Mouse (Mus musculus): ENCODE results near the gene Ifna14. TPM values are rescaled to one million over a fixed set of nuclear protein-coding genes. Genes with fewer than 3 reads are reported as not detected.
A peak's percentile ranks its signal among the peaks of the same experiment; 100 is the strongest.
"Not testable (repeated sequence)": the region's sequence is repeated elsewhere in the genome, so short reads cannot be mapped to it uniquely, and the experiment has no call there.

Gene Ifna14
- polyA plus RNA-seq (2016; fragmentation: Nextera tagmentation; extraction: Ambion mirVana) = not detected in 2 replicates

DNA sequence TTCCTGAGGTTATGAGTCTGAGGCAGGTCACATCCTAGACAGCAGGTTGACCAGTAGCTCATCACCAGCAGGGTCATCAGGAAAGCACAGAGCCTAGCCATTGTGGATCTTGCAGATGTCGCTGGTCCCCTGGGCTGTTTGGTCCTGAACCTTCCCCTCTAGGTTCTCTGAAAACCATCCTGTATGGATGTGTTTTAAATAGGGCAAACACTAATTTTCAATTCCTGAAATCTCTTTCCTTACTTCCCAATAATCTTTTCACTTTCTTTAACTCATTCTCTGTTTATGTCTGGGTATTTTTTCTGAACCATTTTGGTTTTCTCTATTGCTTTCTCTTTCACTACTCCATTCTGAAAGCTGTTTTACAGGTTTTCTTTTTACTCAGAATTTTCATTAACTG is at the start of gene Ifna14:
Gene Ifna14 (minus strand): TSS at position 101 of the 400 bp plus-strand sequence.
- Histone ChIP-seq H3K27ac (no peak within 1 kb of the TSS), H3K4me1 (no peaks in the 10 kb centered on the region), H3K9me3 (no peaks in the 10 kb centered on the region), H3K4me3 (no peak within 1 kb of the TSS), H3K36me3 (replicated peaks) (no peaks in the 10 kb centered on the region), H3K27me3 (ENCODE audit: poor library complexity, severe bottlenecking) (no peaks in the 10 kb centered on the region)
- 84% methylated on average over 1 of the region's 1 CpGs for WGBS
- no peak for DNase-seq (ENCODE audit: extremely low spot score, low spot score)

DNA sequence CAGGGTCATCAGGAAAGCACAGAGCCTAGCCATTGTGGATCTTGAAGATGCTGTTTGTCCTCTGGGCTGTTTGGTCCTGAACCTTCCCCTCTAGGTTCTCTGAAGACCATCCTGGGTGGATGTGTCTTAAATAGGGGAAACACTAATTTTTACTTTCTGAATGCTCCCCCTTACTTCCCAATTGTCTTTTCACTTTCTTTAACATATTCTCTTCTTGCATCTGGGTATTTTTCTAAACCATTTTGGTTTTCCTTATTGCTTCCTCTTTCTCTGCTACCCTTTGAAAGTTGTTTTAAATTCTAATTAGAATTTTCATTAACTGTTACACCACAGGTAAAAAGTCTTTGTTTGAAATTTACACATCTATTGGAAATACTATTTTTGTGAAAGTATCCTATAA is 31.7 kb upstream of the Ifna14 start, which contains the start of gene Ifna12:
Gene Ifna12 (minus strand): TSS at position 101 of the 400 bp plus-strand sequence.
- H3K9me3 ChIP-seq = no peaks in the 10 kb centered on the region
- H3K4me3 ChIP-seq = no peak within 1 kb of the TSS
- no peaks in the 10 kb centered on the region for H3K4me1 ChIP-seq
- no peaks in the 10 kb centered on the region for H3K27me3 ChIP-seq (ENCODE audit: poor library complexity, severe bottlenecking)
- no peak for DNase-seq (ENCODE audit: extremely low spot score, low spot score)
- no peak within 1 kb of the TSS for H3K27ac ChIP-seq
- H3K36me3 ChIP-seq (replicated peaks) = no peaks in the 10 kb centered on the region

DNA sequence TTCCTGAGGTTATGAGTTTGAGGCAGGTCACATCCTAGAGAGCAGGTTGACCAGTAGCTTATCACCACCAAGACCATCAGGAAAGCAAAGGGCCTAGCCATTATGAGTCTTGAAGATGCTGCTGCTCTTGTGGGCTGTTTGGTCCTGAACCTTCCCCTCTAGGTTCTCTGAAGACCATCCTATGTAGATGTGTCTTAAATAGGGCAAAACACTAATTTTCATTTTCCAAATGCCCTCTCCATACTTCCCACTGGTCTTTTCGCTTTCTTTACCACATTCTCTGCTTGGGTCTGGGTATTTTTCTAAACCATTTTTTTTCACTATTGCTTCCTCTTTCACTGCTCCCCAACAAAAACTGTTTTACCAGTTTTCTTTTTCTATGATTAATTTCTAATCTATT is 20.7 kb upstream of the Ifna14 start, which contains the start of gene Ifna9:
Gene Ifna9 (minus strand): TSS at position 101 of the 400 bp plus-strand sequence.
- Histone ChIP-seq H3K9me3 (no peaks in the 10 kb centered on the region), H3K27me3 (ENCODE audit: poor library complexity, severe bottlenecking) (no peaks in the 10 kb centered on the region), H3K27ac (no peak within 1 kb of the TSS), H3K36me3 (replicated peaks) (no peaks in the 10 kb centered on the region), H3K4me1 (no peaks in the 10 kb centered on the region), H3K4me3 (no peak within 1 kb of the TSS)
- WGBS = 88% methylated on average over 1 of the region's 1 CpGs
- DNase-seq (ENCODE audit: extremely low spot score, low spot score) = no peak

DNA sequence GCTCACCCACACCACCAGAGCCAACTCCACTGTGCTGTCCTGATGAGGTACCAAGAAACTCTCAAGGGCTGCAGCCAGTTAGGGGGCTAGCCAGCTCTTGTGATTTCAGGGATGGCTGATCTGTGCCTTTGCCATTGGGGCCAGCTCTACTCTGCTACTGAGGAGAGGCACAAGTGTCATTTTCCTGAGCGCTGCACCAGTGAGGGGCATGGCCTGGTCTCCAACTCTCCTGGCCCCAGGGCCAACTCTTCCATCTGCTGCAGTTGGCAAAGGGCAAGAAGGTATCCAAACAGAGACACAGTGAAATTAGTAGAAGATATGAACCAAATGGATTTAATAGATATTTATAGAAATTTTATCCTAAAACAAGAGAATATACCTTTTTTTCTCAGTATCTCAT is 9.8 kb downstream of the Ifna14 start:
- DNase-seq (ENCODE audit: extremely low spot score, low spot score) = no peak
- Histone ChIP-seq H3K27me3 (ENCODE audit: poor library complexity, severe bottlenecking) (no peaks in the 10 kb centered on the region), H3K9me3 (no peaks in the 10 kb centered on the region), H3K4me1 (no peaks in the 10 kb centered on the region), H3K27ac (no peak overlapping the region), H3K4me3 (no peak overlapping the region), H3K36me3 (replicated peaks) (no peaks in the 10 kb centered on the region)
- WGBS = 97% methylated on average over 1 of the region's 1 CpGs

DNA sequence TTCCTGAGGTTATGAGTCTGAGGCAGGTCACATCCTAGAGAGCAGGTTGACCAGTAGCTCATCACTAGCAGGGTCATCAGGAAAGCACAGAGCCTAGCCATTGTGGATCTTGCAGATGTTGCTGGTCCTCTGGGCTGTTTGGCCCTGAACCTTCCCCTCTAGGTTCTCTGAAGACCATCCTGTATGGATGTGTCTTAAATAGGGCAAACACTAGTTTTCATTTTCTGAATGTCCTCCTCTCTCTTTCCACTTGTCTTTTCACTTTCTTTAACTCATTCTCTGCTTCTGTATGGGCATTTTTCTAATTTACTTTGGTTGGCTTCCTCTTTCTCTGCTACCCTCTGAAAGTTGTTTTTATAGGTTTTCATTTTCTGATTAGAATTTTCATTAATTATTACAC is 13.5 kb downstream of the Ifna14 start, which contains the start of gene Ifna15:
Gene Ifna15 (minus strand): TSS at position 101 of the 400 bp plus-strand sequence.
- not testable (repeated sequence) for H3K27ac ChIP-seq; H3K4me3 ChIP-seq; H3K27me3 ChIP-seq (ENCODE audit: poor library complexity, severe bottlenecking); DNase-seq (ENCODE audit: extremely low spot score, low spot score); H3K36me3 ChIP-seq (replicated peaks); H3K4me1 ChIP-seq; H3K9me3 ChIP-seq

DNA sequence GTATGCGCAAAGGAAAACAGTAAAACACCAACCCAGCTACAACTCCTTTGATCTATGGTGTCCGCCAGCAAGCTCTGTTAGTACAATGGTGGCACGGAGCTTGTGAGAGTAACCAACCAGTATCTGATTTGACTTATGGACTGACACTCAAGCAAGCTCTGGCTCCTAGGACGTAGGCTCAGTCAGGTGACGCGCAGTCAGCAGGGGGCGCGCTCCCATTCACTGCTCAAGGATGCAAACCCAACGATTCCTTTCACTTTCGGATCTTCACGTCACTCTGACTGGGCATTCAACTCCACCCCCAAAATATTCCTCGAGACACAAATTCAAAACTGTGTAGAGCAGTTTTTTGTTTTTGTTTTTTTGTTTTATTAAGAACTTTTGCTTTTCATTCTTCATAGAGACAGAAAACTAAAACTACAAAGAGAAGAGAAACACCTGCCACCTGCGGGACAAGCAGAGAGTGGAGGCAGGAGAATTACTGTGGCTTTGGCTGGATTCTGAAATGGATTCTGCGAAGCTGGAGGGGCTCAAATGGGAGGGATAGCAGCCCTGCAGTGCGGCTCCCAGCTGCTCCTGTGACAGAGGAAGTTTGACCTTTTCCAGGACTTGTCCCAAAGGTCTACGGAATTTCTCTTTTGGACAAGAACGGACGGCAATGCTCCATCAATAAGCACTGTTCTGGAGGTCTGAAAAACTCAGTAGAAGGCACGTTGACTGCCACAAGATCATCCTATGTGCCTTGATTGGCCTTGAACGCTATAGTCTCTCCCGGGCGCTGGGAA is 21.2 kb downstream of the Ifna14 start:
- H3K27me3 ChIP-seq (ENCODE audit: poor library complexity, severe bottlenecking) = no peaks in the 10 kb centered on the region
- H3K4me1 ChIP-seq = peaks cover 9% of the 10 kb centered on the region; the same call in 1 of the 2 replicates
- H3K4me3 ChIP-seq = peak overlapping the region; percentile 32
- H3K27ac ChIP-seq = no peak overlapping the region
- no peaks in the 10 kb centered on the region for H3K36me3 ChIP-seq (replicated peaks)
- H3K9me3 ChIP-seq = no peaks in the 10 kb centered on the region
- WGBS = 37% methylated on average over 22 of the region's 22 CpGs
- peak; percentile 64 for DNase-seq (ENCODE audit: extremely low spot score, low spot score)

DNA sequence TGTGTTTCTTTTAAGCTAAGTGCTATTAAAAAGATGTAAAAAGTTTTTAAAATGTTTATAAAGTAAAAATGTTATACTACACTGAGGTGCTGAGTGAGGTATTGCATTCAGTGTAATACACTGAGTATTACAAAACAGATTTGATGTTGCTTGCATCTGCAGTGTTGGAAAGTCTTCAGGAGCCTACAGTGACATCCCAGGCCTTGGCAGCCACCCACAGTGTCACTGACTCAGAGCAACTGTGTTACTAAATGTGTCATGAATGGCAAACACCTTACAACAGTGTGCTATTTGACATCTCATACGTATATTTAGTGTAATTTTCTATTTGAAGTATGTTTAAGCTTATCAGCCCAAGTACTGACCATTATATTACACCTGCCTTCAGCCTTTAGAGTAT is 23.6 kb downstream of the Ifna14 start:
- Histone ChIP-seq H3K27ac (no peak overlapping the region), H3K9me3 (no peaks in the 10 kb centered on the region), H3K36me3 (replicated peaks) (no peaks in the 10 kb centered on the region), H3K4me3 (no peak overlapping the region), H3K27me3 (ENCODE audit: poor library complexity, severe bottlenecking) (no peaks in the 10 kb centered on the region), H3K4me1 (peaks cover 9% of the 10 kb centered on the region; the same call in 1 of the 2 replicates)
- 90% methylated on average over 1 of the region's 1 CpGs for WGBS
- DNase-seq (ENCODE audit: extremely low spot score, low spot score) = no peak

DNA sequence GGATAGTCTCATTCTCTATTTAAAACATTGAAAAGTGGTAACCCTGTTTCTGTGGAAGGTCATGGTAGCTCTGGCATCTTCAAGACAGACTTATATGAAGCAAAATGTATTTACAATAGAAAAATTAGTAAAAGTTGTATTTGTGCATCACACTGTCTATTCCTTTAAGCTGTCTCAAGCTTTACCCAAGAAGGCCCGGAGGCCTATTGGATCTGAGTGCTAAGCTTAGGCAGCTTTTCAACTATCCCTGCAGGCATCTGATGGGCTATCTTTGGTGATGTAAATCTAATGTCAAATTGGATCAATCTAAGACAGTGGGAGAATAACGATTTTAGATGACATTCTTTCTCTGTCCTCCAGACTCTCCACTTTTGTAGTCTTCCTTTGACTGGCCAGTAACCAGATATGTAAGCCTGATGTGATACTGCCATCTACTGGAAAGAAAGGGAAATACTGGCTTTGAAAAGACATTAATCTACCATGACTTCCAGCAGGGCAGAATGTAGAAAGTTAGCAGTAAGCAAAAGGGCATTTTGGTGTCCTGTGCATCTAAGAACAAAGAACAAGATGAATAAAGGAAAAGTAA is 27.9 kb downstream of the Ifna14 start:
- Histone ChIP-seq H3K27me3 (ENCODE audit: poor library complexity, severe bottlenecking) (no peaks in the 10 kb centered on the region), H3K4me3 (no peak overlapping the region), H3K27ac (no peak overlapping the region), H3K4me1 (no peaks in the 10 kb centered on the region), H3K9me3 (no peaks in the 10 kb centered on the region), H3K36me3 (replicated peaks) (no peaks in the 10 kb centered on the region)
- whole genome bisulfite sequencing = 53% methylated on average over 2 of the region's 2 CpGs
- DNase-seq (ENCODE audit: extremely low spot score, low spot score) = no peak

DNA sequence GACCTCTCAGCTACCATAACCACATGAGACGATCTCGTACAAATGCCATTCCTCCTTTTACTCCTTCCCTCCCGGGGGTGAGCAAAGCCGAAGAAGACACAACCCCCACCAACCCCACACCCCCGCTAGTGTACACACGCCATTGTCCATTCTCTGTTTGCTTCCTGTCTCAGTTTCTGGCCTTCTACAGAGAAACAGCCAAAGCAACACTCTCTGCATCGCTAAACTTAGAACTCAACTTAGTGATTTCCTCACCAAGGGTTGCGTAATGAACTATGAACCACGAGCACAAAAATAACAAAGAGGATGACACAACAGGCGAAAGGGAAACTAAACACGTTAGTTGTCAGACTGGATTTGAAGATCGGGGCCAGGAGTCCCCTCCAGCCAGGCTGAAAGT is 34.3 kb downstream of the Ifna14 start:
- 86% methylated on average over 12 of the region's 12 CpGs for WGBS
- Histone ChIP-seq H3K36me3 (replicated peaks) (no peaks in the 10 kb centered on the region), H3K4me3 (no peak overlapping the region), H3K27me3 (ENCODE audit: poor library complexity, severe bottlenecking) (no peaks in the 10 kb centered on the region), H3K4me1 (no peaks in the 10 kb centered on the region), H3K27ac (no peak overlapping the region), H3K9me3 (no peaks in the 10 kb centered on the region)
- no peak for DNase-seq (ENCODE audit: extremely low spot score, low spot score)

DNA sequence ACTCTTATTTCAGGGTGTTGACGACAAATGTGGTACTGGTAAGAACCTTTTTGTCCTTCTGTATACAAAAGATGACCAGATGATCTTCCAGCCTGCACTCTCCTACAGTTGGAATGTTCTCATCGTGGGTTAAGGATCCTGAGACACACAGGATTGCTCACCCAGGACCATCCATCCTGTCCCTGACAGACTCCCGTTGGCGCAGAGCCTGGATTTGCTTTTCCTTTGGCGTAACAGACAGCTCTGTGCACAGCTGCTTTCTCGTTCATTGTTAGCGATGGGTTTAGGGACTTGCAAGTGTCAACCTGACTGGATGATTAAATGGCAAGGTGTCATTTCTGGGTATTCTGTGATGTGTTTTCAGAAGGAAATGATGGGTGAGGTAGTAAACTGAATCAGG is 35.0 kb downstream of the Ifna14 start:
- DNase-seq (ENCODE audit: extremely low spot score, low spot score) = no peak
- 90% methylated on average over 7 of the region's 7 CpGs for WGBS
- Histone ChIP-seq H3K9me3 (no peaks in the 10 kb centered on the region), H3K27ac (no peak overlapping the region), H3K4me1 (no peaks in the 10 kb centered on the region), H3K27me3 (ENCODE audit: poor library complexity, severe bottlenecking) (no peaks in the 10 kb centered on the region), H3K4me3 (no peak overlapping the region), H3K36me3 (replicated peaks) (no peaks in the 10 kb centered on the region)

DNA sequence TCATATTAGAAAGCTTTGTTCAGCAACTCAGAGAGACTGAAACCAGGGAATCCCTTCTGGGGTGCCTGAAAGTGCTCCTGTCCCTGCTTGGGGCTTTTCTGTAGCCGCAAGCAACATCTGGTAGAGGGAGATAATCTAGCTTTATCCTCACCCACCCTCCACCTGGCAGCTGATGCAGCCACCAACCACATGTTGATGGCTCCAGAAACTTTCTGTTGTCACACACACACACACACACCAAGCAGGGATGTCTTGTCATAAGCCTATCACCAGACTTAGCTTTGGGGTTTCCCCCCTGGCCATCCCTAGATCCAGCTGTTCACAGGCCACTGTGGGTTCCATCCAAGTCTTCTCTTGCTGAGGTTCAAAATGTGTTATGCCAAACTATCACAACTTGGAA is 35.9 kb downstream of the Ifna14 start:
- no peaks in the 10 kb centered on the region for H3K9me3 ChIP-seq
- DNase-seq (ENCODE audit: extremely low spot score, low spot score) = no peak
- no peak overlapping the region for H3K4me3 ChIP-seq
- H3K27ac ChIP-seq = no peak overlapping the region
- H3K27me3 ChIP-seq (ENCODE audit: poor library complexity, severe bottlenecking) = no peaks in the 10 kb centered on the region
- H3K36me3 ChIP-seq (replicated peaks) = no peaks in the 10 kb centered on the region
- H3K4me1 ChIP-seq = no peaks in the 10 kb centered on the region
- 92% methylated on average over 1 of the region's 1 CpGs for WGBS

DNA sequence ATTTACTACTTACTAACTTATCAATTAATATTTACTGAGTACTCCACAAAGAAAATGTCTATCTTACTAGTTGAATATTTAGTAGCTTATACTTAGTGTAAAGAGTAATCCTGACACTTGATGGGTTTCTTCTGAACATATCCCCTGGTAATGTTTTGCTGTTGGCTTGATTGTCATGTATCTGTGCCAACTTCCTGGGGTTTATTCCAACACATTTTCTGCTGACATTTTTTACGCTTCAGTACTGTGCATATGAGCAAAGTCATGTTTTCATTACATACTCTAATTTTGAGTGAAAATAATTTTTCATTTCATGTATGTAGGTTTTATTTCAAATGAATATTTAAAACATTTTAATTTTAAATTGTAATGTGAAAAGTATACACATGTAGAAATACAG is 36.7 kb downstream of the Ifna14 start:
- 96% methylated on average over 1 of the region's 1 CpGs for WGBS
- no peak overlapping the region for H3K27ac ChIP-seq
- H3K4me1 ChIP-seq = peaks cover 4% of the 10 kb centered on the region
- DNase-seq (ENCODE audit: extremely low spot score, low spot score) = no peak
- no peaks in the 10 kb centered on the region for H3K27me3 ChIP-seq (ENCODE audit: poor library complexity, severe bottlenecking)
- H3K36me3 ChIP-seq (replicated peaks) = no peaks in the 10 kb centered on the region
- H3K9me3 ChIP-seq = no peaks in the 10 kb centered on the region
- no peak overlapping the region for H3K4me3 ChIP-seq

DNA sequence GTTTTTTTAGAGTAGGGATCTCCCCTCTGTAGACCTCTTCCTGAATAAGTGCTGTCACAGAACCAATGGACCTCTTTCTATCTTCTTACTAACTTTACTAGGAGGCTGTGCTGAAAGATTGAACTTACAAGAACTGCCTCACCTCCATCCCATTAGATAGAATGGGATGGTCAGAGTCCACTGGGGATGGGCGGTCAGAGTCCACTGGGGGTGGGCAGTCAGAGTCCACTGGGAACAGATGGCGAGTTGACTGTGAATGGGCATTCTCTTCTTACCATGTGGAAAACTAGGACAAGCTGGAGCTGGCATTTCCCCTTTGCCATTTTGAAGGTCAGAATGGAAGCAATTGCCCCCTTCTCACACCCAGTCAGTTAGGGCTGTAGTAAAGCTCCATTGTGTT is 38.1 kb downstream of the Ifna14 start:
- H3K27ac ChIP-seq = no peak overlapping the region
- no peak overlapping the region for H3K4me3 ChIP-seq
- no peaks in the 10 kb centered on the region for H3K36me3 ChIP-seq (replicated peaks)
- H3K4me1 ChIP-seq = peaks cover 5% of the 10 kb centered on the region
- WGBS = 96% methylated on average over 2 of the region's 2 CpGs
- no peaks in the 10 kb centered on the region for H3K27me3 ChIP-seq (ENCODE audit: poor library complexity, severe bottlenecking)
- DNase-seq (ENCODE audit: extremely low spot score, low spot score) = no peak
- H3K9me3 ChIP-seq = no peaks in the 10 kb centered on the region
